Mouse (Mus musculus) gastrocnemius, postnatal 10 days (tissue): Measurements from ENCODE around the gene Tlcd1. TPM values are rescaled to one million over a fixed set of nuclear protein-coding genes. Genes with fewer than 3 reads are reported as not detected.
"Not testable (repeated sequence)": the region's sequence is repeated elsewhere in the genome, so short reads cannot be mapped to it uniquely, and the experiment has no call there.

ENCODE experiments used
- DNase-seq: peaks from one replicate; pipeline ENCODE4 v3.0.0; 2021; ENCODE audit warnings: mixed read lengths
- long read RNA-seq, 2 experiments: library from polyadenylated mRNA; stranded (forward); transcript quantifications; one replicate each; pipeline ENCODE4 v2.0.0; 2021
- total RNA-seq, 2 experiments: library from RNA; stranded (reverse); gene quantifications; 2 replicates each; pipeline ENCODE4 v1.2.3; 2021

Tlcd1 gene
- total RNA-seq: 10 to 100 TPM in 1 of 2 experiments, 1 to 10 TPM in 1; 7.4 to 11.9 TPM
- long read RNA-seq, experiment 1, transcript Tlcd1-204 (4 exons, 1,412 nt): major isoform, 5 of 7 reads
- long read RNA-seq, experiment 1, partial matches to known transcripts: 0 of 7 reads
- long read RNA-seq, experiment 1, other reads (novel, unspliced or antisense): 0 of 7 reads
- long read RNA-seq, experiment 2, partial matches to known transcripts: 0 of 6 reads
- long read RNA-seq, experiment 2, other reads (novel, unspliced or antisense): 2 of 6 reads

- peak; percentile 82 for DNase-seq
Observed at GRCm38 (mm10) chr11:78176402-78176862, at the start of gene Tlcd1, which contains the start of gene Nek8. Gene Tlcd1, plus strand, starts transcription at chr11:78176711. Gene Nek8, minus strand, starts transcription at chr11:78176675.

GRCm38 (mm10) chr11:78126739-78127138 lies 49.8 kb upstream of the Tlcd1 start:
- DNase-seq: no peak

GRCm38 (mm10) chr11:78129458-78129857 lies 47.1 kb upstream of the Tlcd1 start:
- no peak for DNase-seq

GRCm38 (mm10) chr11:78133915-78134314 lies 42.6 kb upstream of the Tlcd1 start:
- DNase-seq: no peak

- DNase-seq: no peak
Observed at GRCm38 (mm10) chr11:78134344-78134743, 42.2 kb upstream of the Tlcd1 start.

GRCm38 (mm10) chr11:78135314-78135713 lies 41.2 kb upstream of the Tlcd1 start:
- DNase-seq: not testable (repeated sequence)

- no peak for DNase-seq
Observed at GRCm38 (mm10) chr11:78136132-78136531, 40.4 kb upstream of the Tlcd1 start.

GRCm38 (mm10) chr11:78137584-78137983 lies 38.9 kb upstream of the Tlcd1 start:
- no peak for DNase-seq

- DNase-seq: no peak
Observed at GRCm38 (mm10) chr11:78138023-78138422, 38.5 kb upstream of the Tlcd1 start.

GRCm38 (mm10) chr11:78140665-78141064 lies 35.8 kb upstream of the Tlcd1 start:
- DNase-seq: no peak

- DNase-seq: no peak
Observed at GRCm38 (mm10) chr11:78143520-78143919, 33.0 kb upstream of the Tlcd1 start.

GRCm38 (mm10) chr11:78146168-78146567 lies 30.3 kb upstream of the Tlcd1 start:
- DNase-seq: no peak

GRCm38 (mm10) chr11:78146707-78147543 lies 29.6 kb upstream of the Tlcd1 start:
- no peak for DNase-seq

GRCm38 (mm10) chr11:78151161-78151560 lies 25.4 kb upstream of the Tlcd1 start:
- no peak for DNase-seq

- DNase-seq: peak; percentile 75
Observed at GRCm38 (mm10) chr11:78152299-78153231, 23.9 kb upstream of the Tlcd1 start.

GRCm38 (mm10) chr11:78153778-78154177 lies 22.7 kb upstream of the Tlcd1 start:
- no peak for DNase-seq

GRCm38 (mm10) chr11:78155674-78156073 lies 20.8 kb upstream of the Tlcd1 start:
- no peak for DNase-seq

GRCm38 (mm10) chr11:78156156-78156699 lies 20.3 kb upstream of the Tlcd1 start:
- no peak for DNase-seq

GRCm38 (mm10) chr11:78159096-78159495 lies 17.4 kb upstream of the Tlcd1 start:
- DNase-seq: peak; percentile 64

- DNase-seq: no peak
Observed at GRCm38 (mm10) chr11:78159557-78159956, 17.0 kb upstream of the Tlcd1 start.

- DNase-seq: no peak
Observed at GRCm38 (mm10) chr11:78160171-78160570, 16.3 kb upstream of the Tlcd1 start.

GRCm38 (mm10) chr11:78160675-78161074 lies 15.8 kb upstream of the Tlcd1 start:
- no peak for DNase-seq
